Comparison of ENCODE assay signal across 8 mouse cellular contexts in genomic region chr11:76622152-76622565, GRCm38 (mm10). TPM values are rescaled to one million over a fixed set of nuclear protein-coding genes. Genes with fewer than 3 reads are reported as not detected.
DNase-seq lines count a peak whose midpoint lies in the region; ATAC-seq and TF ChIP-seq lines count a peak whose summit lies in the region.

Abr (minus strand) TSS chr11:76622314.

- under 1% methylated on average over 24 of the region's 31 CpGs for WGBS in embryonic facial prominence, embryonic 14.5 days
- under 1% methylated on average over 31 of the region's 31 CpGs for WGBS in lung, adult 2 months

- DNase-seq in CD4-positive, CD25-positive, alpha-beta regulatory T cell, adult 2 months (ENCODE audit: low read depth, low spot score), result peak; percentile 1
- DNase-seq in R1 (ENCODE audit: low read depth, low spot score), result peak; percentile 64
- DNase-seq in embryonic facial prominence, embryonic 14.5 days (ENCODE audit: low spot score), result peak; percentile 53
- DNase-seq in heart, postnatal 14 days, result peak; percentile 36 to 47
- peak; percentile 33 to 73 for DNase-seq in kidney, postnatal 36 days
- DNase-seq in lung, adult 2 months, result no peak
- peak; percentile 27 to 62 for DNase-seq in urinary bladder, postnatal 4 days (ENCODE audit: low spot score in 2 of 2)

- peaks cover 8% of the 10 kb centered on the region; the same call in 1 of the 2 replicates for H3K4me1 ChIP-seq in embryonic facial prominence, embryonic 14.5 days (ENCODE audit: control insufficient read depth, insufficient read depth, low read length)
- H3K4me1 ChIP-seq in lung, adult 2 months (ENCODE audit: control insufficient read depth, insufficient read depth, low read length), result peaks cover 7% of the 10 kb centered on the region; the same call in 1 of the 2 replicates

- H3K4me3 ChIP-seq in embryonic facial prominence, embryonic 14.5 days (ENCODE audit: low read depth, low read length), result peak within 1 kb of the TSS; percentile 70
- H3K4me3 ChIP-seq in lung, adult 2 months (replicated peaks; ENCODE audit: extremely low read depth, low read depth, low read length), result peak within 1 kb of the TSS; percentile 56

- H3K27me3 ChIP-seq in embryonic facial prominence, embryonic 14.5 days (replicated peaks; ENCODE audit: control insufficient read depth, insufficient read depth, low read length), result peaks cover 16% of the 10 kb centered on the region

- H3K36me3 ChIP-seq in embryonic facial prominence, embryonic 14.5 days (ENCODE audit: control insufficient read depth, insufficient read depth, low read length), result no peaks in the 10 kb centered on the region

- H3K4me2 ChIP-seq in embryonic facial prominence, embryonic 14.5 days (ENCODE audit: low read depth, low read length), result peak within 1 kb of the TSS; percentile 99

- H3K27ac ChIP-seq in embryonic facial prominence, embryonic 14.5 days (replicated peaks; ENCODE audit: low read depth, low read length), result no peak within 1 kb of the TSS; the same call in 1 of the 2 replicates

- no peak for TF ChIP-seq POLR2A in lung, adult 2 months (IDR thresholded peaks at IDR 0.05; ENCODE audit: borderline replicate concordance, extremely low read depth, low read depth, low read length)

- ATAC-seq in embryonic facial prominence, embryonic 14.5 days (ENCODE audit: low read depth), result peak; percentile 58; the same call in 1 of the 2 replicates
- ATAC-seq in neutrophil, adult 5-6 weeks (ENCODE audit: extremely low read depth, insufficient number of reproducible peaks, low FRiP score, poor library complexity, severe bottlenecking), result no peak

- H3K9me3 ChIP-seq in embryonic facial prominence, embryonic 14.5 days (ENCODE audit: control insufficient read depth, low read length), result no peaks in the 10 kb centered on the region

- H3K9ac ChIP-seq in embryonic facial prominence, embryonic 14.5 days (ENCODE audit: low read depth, low read length), result peak within 1 kb of the TSS; percentile 70

- no peak for TF ChIP-seq CTCF in lung, adult 2 months (IDR thresholded peaks at IDR 0.05; ENCODE audit: insufficient read depth, low read length)

- intact Hi-C loops in heart, postnatal 14 days (cut with DNase I), result no loop called here

RNA-seq across cellular contexts. Expression of gene Abr, which starts in this region (rescaled TPM):
- 35.3 and 41.4 TPM in 2 replicates for polyA plus RNA-seq in embryonic facial prominence, embryonic 14.5 days (2014; fragmentation: Nextera tagmentation; extraction: Ambion mirVana)
- 10 to 100 TPM; 29.4 to 34.3 TPM for total RNA-seq in heart, postnatal 14 days (2021)
- polyA plus RNA-seq in lung, adult 2 months (2012; rRNA removed), result 53.5 and 54.8 TPM in 2 replicates
- total RNA-seq in neutrophil, adult 5-6 weeks (2017), result 150 and 151 TPM in 2 replicates
